Mouse (Mus musculus): ENCODE results near the gene Cstf2t. TPM values are rescaled to one million over a fixed set of nuclear protein-coding genes. Genes with fewer than 3 reads are reported as not detected.

Gene Cstf2t
- total RNA-seq, 1 experiment = 27.7 TPM

DNA sequence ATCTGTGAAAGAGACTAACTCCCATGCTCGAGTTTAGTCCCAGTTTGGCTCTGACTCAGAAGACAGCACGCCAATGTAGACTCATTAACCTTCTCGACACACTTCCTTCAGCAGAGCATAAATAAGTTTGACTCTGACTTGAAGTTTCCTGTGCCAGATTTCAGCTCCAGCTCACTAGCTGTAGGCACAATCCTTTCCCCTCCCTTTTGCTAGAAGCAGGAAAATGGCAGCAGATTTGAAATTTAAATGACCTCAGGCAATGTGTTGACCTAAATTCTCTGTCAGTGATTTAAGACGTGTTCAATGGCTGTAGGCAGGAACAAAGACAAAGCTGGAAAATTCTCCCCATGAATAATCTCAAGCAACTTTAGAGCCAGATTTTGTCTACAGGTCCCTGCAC, 32.1 kb downstream of the Cstf2t start:
- no peak for DNase-seq (ENCODE audit: low read depth, low spot score)

DNA sequence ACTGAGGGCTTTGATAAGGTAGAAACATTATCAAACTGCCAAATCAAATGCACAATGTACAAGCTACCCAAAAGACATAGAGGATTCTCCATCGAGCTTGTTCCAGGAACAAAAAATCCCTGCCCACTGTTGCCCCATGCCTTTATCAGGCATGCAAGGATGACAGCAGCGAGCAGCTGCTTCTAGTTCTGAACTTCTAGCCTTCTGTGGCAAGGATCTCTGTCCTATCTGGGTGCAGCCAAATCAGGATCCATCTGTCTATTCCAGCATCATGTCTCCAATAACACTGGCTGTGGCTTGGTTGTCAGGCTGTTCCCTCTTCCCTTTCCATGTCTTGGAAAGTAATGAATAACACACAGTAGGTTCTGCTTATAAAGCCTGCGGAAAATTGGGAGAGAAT, 42.0 kb downstream of the Cstf2t start:
- Histone ChIP-seq H3K27ac (ENCODE audit: insufficient read depth, low read depth, low read length, poor library complexity, severe bottlenecking) (no peak overlapping the region), H3K4me1 (ENCODE audit: control insufficient read depth in 2 of 2, insufficient read depth in 2 of 2, low read length in 2 of 2, poor library complexity in 1 of 2) (no peaks in the 10 kb centered on the region), H3K9me3 (ENCODE audit: control insufficient read depth, insufficient read depth, low read depth, low read length) (no peaks in the 10 kb centered on the region), H3K4me3 (ENCODE audit: insufficient read depth in 1 of 2, low read depth in 1 of 2, low read length in 2 of 2, poor library complexity in 1 of 2, severe bottlenecking in 1 of 2) (no peak overlapping the region), H3K36me3 (ENCODE audit: control insufficient read depth, insufficient read depth, low read length, poor library complexity, severe bottlenecking) (no peaks in the 10 kb centered on the region), H3K9ac (ENCODE audit: insufficient read depth, low read depth, low read length, poor library complexity, severe bottlenecking) (no peak overlapping the region)
- TF ChIP-seq ZNF384 (IDR thresholded peaks at IDR 0.05; ENCODE audit: low read depth, low read length) (no peak), HCFC1 (IDR thresholded peaks at IDR 0.05; ENCODE audit: borderline replicate concordance, insufficient read depth, low read length) (no peak), MAFK (IDR thresholded peaks at IDR 0.05; ENCODE audit: insufficient read depth, low read depth, low read length) (no peak), ZC3H11A (IDR thresholded peaks at IDR 0.05; ENCODE audit: borderline replicate concordance, low read depth, low read length) (no peak), CHD2 (IDR thresholded peaks at IDR 0.05; ENCODE audit: low read depth, low read length) (no peak)
- in situ Hi-C loops (cut with MboI; ENCODE audit: low sequenced_read_pairs in 2 of 2, unreplicated experiment in 2 of 2) = no loop called here
- no peak for DNase-seq (ENCODE audit: low read depth, low spot score)

More for the DNA sequence above, 32.1 kb downstream of the Cstf2t start:
- Histone ChIP-seq H3K9me3 (ENCODE audit: control insufficient read depth, insufficient read depth, low read depth, low read length) (no peaks in the 10 kb centered on the region), H3K36me3 (ENCODE audit: control insufficient read depth, insufficient read depth, low read length, poor library complexity, severe bottlenecking) (no peaks in the 10 kb centered on the region), H3K4me1 (ENCODE audit: control insufficient read depth in 2 of 2, insufficient read depth in 2 of 2, low read length in 2 of 2, poor library complexity in 1 of 2) (peaks cover 0 to 2% of the 10 kb centered on the region in 2 experiments; a peak in 1 of 4 replicates), H3K27ac (ENCODE audit: insufficient read depth, low read depth, low read length, poor library complexity, severe bottlenecking) (no peak overlapping the region), H3K9ac (ENCODE audit: insufficient read depth, low read depth, low read length, poor library complexity, severe bottlenecking) (peak overlapping the region; percentile 14; the same call in 1 of the 2 replicates), H3K4me3 (ENCODE audit: insufficient read depth in 1 of 2, low read depth in 1 of 2, low read length in 2 of 2, poor library complexity in 1 of 2, severe bottlenecking in 1 of 2) (peak overlapping the region; percentile 34 to 74)
- no peak for TF ChIP-seq ZNF384 (IDR thresholded peaks at IDR 0.05; ENCODE audit: low read depth, low read length)
- TF ChIP-seq ZC3H11A (IDR thresholded peaks at IDR 0.05; ENCODE audit: borderline replicate concordance, low read depth, low read length) = no peak
- TF ChIP-seq HCFC1 (IDR thresholded peaks at IDR 0.05; ENCODE audit: borderline replicate concordance, insufficient read depth, low read length) = no peak
- TF ChIP-seq MAFK (IDR thresholded peaks at IDR 0.05; ENCODE audit: insufficient read depth, low read depth, low read length) = no peak
- no peak for TF ChIP-seq CHD2 (IDR thresholded peaks at IDR 0.05; ENCODE audit: low read depth, low read length)
- in situ Hi-C loops (cut with MboI; ENCODE audit: low sequenced_read_pairs in 2 of 2, unreplicated experiment in 2 of 2) = no loop called here

DNA sequence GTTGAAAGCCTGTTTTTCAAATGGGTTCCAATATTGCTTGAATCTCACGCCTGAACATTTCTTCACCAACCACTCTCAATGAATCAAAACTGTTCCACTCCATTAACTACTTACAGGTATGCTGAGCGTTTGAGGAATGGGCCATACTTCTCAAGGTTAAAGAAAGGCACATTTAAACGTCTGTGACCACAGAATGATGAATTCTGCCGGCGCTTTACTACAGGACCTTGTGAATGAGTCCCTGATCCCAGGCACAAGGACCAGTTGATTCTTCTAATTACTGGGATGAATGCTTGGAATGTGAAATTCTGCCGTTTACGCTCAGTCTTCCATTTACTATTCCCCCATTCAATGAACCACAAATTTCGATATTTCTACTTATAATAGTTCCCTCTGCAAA, 50.0 kb downstream of the Cstf2t start:
- Histone ChIP-seq H3K27ac (ENCODE audit: insufficient read depth, low read depth, low read length, poor library complexity, severe bottlenecking) (no peak overlapping the region), H3K4me1 (ENCODE audit: control insufficient read depth in 2 of 2, insufficient read depth in 2 of 2, low read length in 2 of 2, poor library complexity in 1 of 2) (0 out of 4 replicates have a peak, but pooled peaks cover 0 to 2% of the 10 kb centered on the region in 2 experiments), H3K4me3 (ENCODE audit: insufficient read depth in 1 of 2, low read depth in 1 of 2, low read length in 2 of 2, poor library complexity in 1 of 2, severe bottlenecking in 1 of 2) (no peak overlapping the region), H3K9ac (ENCODE audit: insufficient read depth, low read depth, low read length, poor library complexity, severe bottlenecking) (no peak overlapping the region), H3K9me3 (ENCODE audit: control insufficient read depth, insufficient read depth, low read depth, low read length) (no peaks in the 10 kb centered on the region), H3K36me3 (ENCODE audit: control insufficient read depth, insufficient read depth, low read length, poor library complexity, severe bottlenecking) (no peaks in the 10 kb centered on the region)
- no peak for TF ChIP-seq MAFK (IDR thresholded peaks at IDR 0.05; ENCODE audit: insufficient read depth, low read depth, low read length)
- TF ChIP-seq HCFC1 (IDR thresholded peaks at IDR 0.05; ENCODE audit: borderline replicate concordance, insufficient read depth, low read length) = no peak
- no peak for TF ChIP-seq CHD2 (IDR thresholded peaks at IDR 0.05; ENCODE audit: low read depth, low read length)
- no peak for TF ChIP-seq ZC3H11A (IDR thresholded peaks at IDR 0.05; ENCODE audit: borderline replicate concordance, low read depth, low read length)
- no peak for TF ChIP-seq ZNF384 (IDR thresholded peaks at IDR 0.05; ENCODE audit: low read depth, low read length)
- DNase-seq (ENCODE audit: low read depth, low spot score) = no peak
- in situ Hi-C loops (cut with MboI; ENCODE audit: low sequenced_read_pairs in 2 of 2, unreplicated experiment in 2 of 2) = no loop called here

DNA sequence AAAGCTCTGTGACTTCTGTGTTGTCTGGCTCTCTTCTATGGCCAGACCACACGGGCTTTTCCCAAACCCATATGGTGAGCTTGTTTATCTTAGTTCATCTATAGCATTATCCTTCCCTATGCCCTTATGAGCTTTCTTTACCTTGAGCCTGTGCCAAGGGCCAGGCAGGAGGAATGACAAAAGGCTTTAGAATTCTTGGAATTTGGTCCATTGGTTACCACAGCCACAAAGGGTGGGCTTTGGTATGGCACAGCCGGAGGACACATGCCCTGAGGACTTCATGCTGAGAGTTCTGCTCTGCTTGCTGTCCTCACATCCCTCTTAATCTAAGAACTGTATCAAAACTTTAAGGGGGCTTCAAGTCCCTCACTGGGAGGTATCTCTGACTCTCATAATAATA, 53.7 kb downstream of the Cstf2t start:
- DNase-seq (ENCODE audit: low read depth, low spot score) = no peak
- Histone ChIP-seq H3K27ac (ENCODE audit: insufficient read depth, low read depth, low read length, poor library complexity, severe bottlenecking) (no peak overlapping the region), H3K4me3 (ENCODE audit: insufficient read depth in 1 of 2, low read depth in 1 of 2, low read length in 2 of 2, poor library complexity in 1 of 2, severe bottlenecking in 1 of 2) (no peak overlapping the region), H3K36me3 (ENCODE audit: control insufficient read depth, insufficient read depth, low read length, poor library complexity, severe bottlenecking) (no peaks in the 10 kb centered on the region), H3K9ac (ENCODE audit: insufficient read depth, low read depth, low read length, poor library complexity, severe bottlenecking) (no peak overlapping the region), H3K9me3 (ENCODE audit: control insufficient read depth, insufficient read depth, low read depth, low read length) (no peaks in the 10 kb centered on the region), H3K4me1 (ENCODE audit: control insufficient read depth in 2 of 2, insufficient read depth in 2 of 2, low read length in 2 of 2, poor library complexity in 1 of 2) (0 out of 4 replicates have a peak, but pooled peaks cover 0 to 2% of the 10 kb centered on the region in 2 experiments)
- TF ChIP-seq HCFC1 (IDR thresholded peaks at IDR 0.05; ENCODE audit: borderline replicate concordance, insufficient read depth, low read length) = no peak
- no peak for TF ChIP-seq ZC3H11A (IDR thresholded peaks at IDR 0.05; ENCODE audit: borderline replicate concordance, low read depth, low read length)
- no peak for TF ChIP-seq ZNF384 (IDR thresholded peaks at IDR 0.05; ENCODE audit: low read depth, low read length)
- TF ChIP-seq MAFK (IDR thresholded peaks at IDR 0.05; ENCODE audit: insufficient read depth, low read depth, low read length) = no peak
- no peak for TF ChIP-seq CHD2 (IDR thresholded peaks at IDR 0.05; ENCODE audit: low read depth, low read length)
- in situ Hi-C loops (cut with MboI; ENCODE audit: low sequenced_read_pairs in 2 of 2, unreplicated experiment in 2 of 2) = no loop called here
